Mouse (Mus musculus): ENCODE results near the gene Mrpl45.
"Not testable (repeated sequence)": the region's sequence is repeated elsewhere in the genome, so short reads cannot be mapped to it uniquely, and the experiment has no call there.

Gene Mrpl45

GRCm38 (mm10) chr11:97296542-97296941 is 19.0 kb upstream of the Mrpl45 start:
- no peak for DNase-seq (ENCODE audit: low read depth)

- no peak for DNase-seq (ENCODE audit: low read depth)
These were observed 15.6 kb upstream of the Mrpl45 start for GRCm38 (mm10) chr11:97299939-97300338.

GRCm38 (mm10) chr11:97301406-97301805 is 14.1 kb upstream of the Mrpl45 start:
- DNase-seq (ENCODE audit: low read depth) = no peak

- no peak for DNase-seq (ENCODE audit: low read depth)
These were observed 13.2 kb upstream of the Mrpl45 start for GRCm38 (mm10) chr11:97302231-97302781.

- DNase-seq (ENCODE audit: low read depth) = no peak
These were observed 10.9 kb upstream of the Mrpl45 start for GRCm38 (mm10) chr11:97304631-97305030.

- DNase-seq (ENCODE audit: low read depth) = no peak
These were observed 8.0 kb upstream of the Mrpl45 start for GRCm38 (mm10) chr11:97307294-97308069.

GRCm38 (mm10) chr11:97308806-97309450 is 6.6 kb upstream of the Mrpl45 start:
- peak; percentile 12 for DNase-seq (ENCODE audit: low read depth)

GRCm38 (mm10) chr11:97309451-97309836 is 6.1 kb upstream of the Mrpl45 start:
- peak; percentile 42 for DNase-seq (ENCODE audit: low read depth)

- peak; percentile 86 for DNase-seq (ENCODE audit: low read depth)
These were observed 5.5 kb upstream of the Mrpl45 start for GRCm38 (mm10) chr11:97309911-97310571.

- peak; percentile 21 for DNase-seq (ENCODE audit: low read depth)
These were observed 4.5 kb upstream of the Mrpl45 start for GRCm38 (mm10) chr11:97310895-97311631.

GRCm38 (mm10) chr11:97312871-97313270 is 2.6 kb upstream of the Mrpl45 start:
- DNase-seq (ENCODE audit: low read depth) = not testable (repeated sequence)

GRCm38 (mm10) chr11:97314110-97314509 is 1.4 kb upstream of the Mrpl45 start:
- peak; percentile 60 for DNase-seq (ENCODE audit: low read depth)

- peak; percentile 33 for DNase-seq (ENCODE audit: low read depth)
These were observed 589 bp upstream of the Mrpl45 start for GRCm38 (mm10) chr11:97314751-97315503.

- DNase-seq (ENCODE audit: low read depth) = no peak
These were observed 5.7 kb downstream of the Mrpl45 start for GRCm38 (mm10) chr11:97321197-97321596.

GRCm38 (mm10) chr11:97321894-97322600 is 6.5 kb downstream of the Mrpl45 start:
- not testable (repeated sequence) for DNase-seq (ENCODE audit: low read depth)

GRCm38 (mm10) chr11:97325224-97325623 is 9.7 kb downstream of the Mrpl45 start:
- DNase-seq (ENCODE audit: low read depth) = peak; percentile 29

GRCm38 (mm10) chr11:97328148-97328547 is 12.6 kb downstream of the Mrpl45 start:
- DNase-seq (ENCODE audit: low read depth) = peak; percentile 75

- DNase-seq (ENCODE audit: low read depth) = no peak
These were observed 14.8 kb downstream of the Mrpl45 start for GRCm38 (mm10) chr11:97330315-97330714.

GRCm38 (mm10) chr11:97331231-97332190 is 16.0 kb downstream of the Mrpl45 start:
- no peak for DNase-seq (ENCODE audit: low read depth)
